Comparison of ENCODE assay signal across 23 mouse cellular contexts in genomic region chr13:111948395-111948794, GRCm38 (mm10).
DNase-seq lines count a peak whose midpoint lies in the region; ATAC-seq and TF ChIP-seq lines count a peak whose summit lies in the region.
"Had no signal": no experiment of that assay in that cellular context is flagged by ENCODE, and none has a peak within 500 bp of the region (broad histone marks: within the 10 kb centered on the region; RNA-seq: fewer than 3 reads in every experiment).

No protein-coding gene starts in this region.

- no peak overlapping the region for H3K27ac ChIP-seq in liver, embryonic 13.5 days
- H3K27ac ChIP-seq in MEL (ENCODE audit: control insufficient read depth, low read depth, low read length), result no peak overlapping the region
- H3K27ac ChIP-seq in intestine, embryonic 16.5 days (ENCODE audit: low read length), result no peak overlapping the region
- H3K27ac ChIP-seq in hindbrain, embryonic 10.5 days, result no peak overlapping the region
- H3K27ac ChIP-seq: embryonic facial prominence, embryonic 12.5 days had no signal

- TF ChIP-seq EP300 in MEL (IDR thresholded peaks at IDR 0.05; ENCODE audit: low read depth in 1 of 2, low read length in 2 of 2), result no peak

- DNase-seq in liver, embryonic 13.5 days, result no peak
- DNase-seq in liver, result no peak
- no peak for DNase-seq in MEL (ENCODE audit: low read depth, low spot score)
- DNase-seq in hindbrain, embryonic 10.5 days (ENCODE audit: low spot score), result no peak
- DNase-seq in left cerebral cortex, adult 8-10 months (ENCODE audit: low spot score in 2 of 2), result no peak
- DNase-seq: adrenal gland, adult 2 months; adrenal gland, postnatal 10 days; adrenal gland, postnatal 25 days; B cell, adult 2 months; cerebellum, adult 11 months; cerebellum, adult 18-20 months; cerebellum, adult 8-10 months; cerebellum, adult 9-11 months; cerebellum, postnatal 14 days; cerebellum, postnatal 36 days; embryo, embryonic 11 days had no signal

- no peak for TF ChIP-seq POLR2A in MEL (IDR thresholded peaks at IDR 0.05; ENCODE audit: control insufficient read depth in 1 of 2, insufficient read depth in 1 of 2, low read depth in 1 of 2, low read length in 2 of 2, poor library complexity in 1 of 2)

- H3K79me2 ChIP-seq in MEL (ENCODE audit: control insufficient read depth, insufficient read depth, low read length, poor library complexity), result no peaks in the 10 kb centered on the region

- TF ChIP-seq RAD21 in MEL (IDR thresholded peaks at IDR 0.05; ENCODE audit: low read depth, low read length), result no peak

- no peak overlapping the region for H3K4me2 ChIP-seq in liver, embryonic 13.5 days
- H3K4me2 ChIP-seq in intestine, embryonic 16.5 days (ENCODE audit: low read depth, low read length), result no peak overlapping the region
- H3K4me2 ChIP-seq: embryonic facial prominence, embryonic 12.5 days had no signal

- 60% methylated on average over 3 of the region's 3 CpGs for WGBS in liver, embryonic 13.5 days (ENCODE audit: insufficient replicate concordance)
- 63% methylated on average over 3 of the region's 3 CpGs for WGBS in intestine, embryonic 16.5 days
- WGBS in hindbrain, embryonic 10.5 days, result 87% methylated on average over 3 of the region's 3 CpGs

- no peak overlapping the region for H3K9ac ChIP-seq in liver, embryonic 13.5 days
- no peak overlapping the region for H3K9ac ChIP-seq in MEL (ENCODE audit: control insufficient read depth, low read depth, low read length, poor library complexity, severe bottlenecking)
- no peak overlapping the region for H3K9ac ChIP-seq in intestine, embryonic 16.5 days (ENCODE audit: low read depth, low read length)
- H3K9ac ChIP-seq: embryonic facial prominence, embryonic 12.5 days had no signal

- peak; percentile 22; the same call in 1 of the 2 replicates for ATAC-seq in liver, embryonic 13.5 days (ENCODE audit: low read depth)
- peak; percentile 63 for ATAC-seq in intestine, embryonic 16.5 days
- ATAC-seq: CD4-positive, CD25-positive, alpha-beta regulatory T cell, adult 4 months; forebrain, embryonic 14.5 days; forebrain, embryonic 16.5 days had no signal

- H3K9me3 ChIP-seq in liver, embryonic 13.5 days (replicated peaks), result no peaks in the 10 kb centered on the region
- H3K9me3 ChIP-seq in MEL (replicated peaks; ENCODE audit: insufficient read depth, low read length), result no peaks in the 10 kb centered on the region
- H3K9me3 ChIP-seq in intestine, embryonic 16.5 days (ENCODE audit: control insufficient read depth, low read length), result no peaks in the 10 kb centered on the region
- H3K9me3 ChIP-seq in hindbrain, embryonic 10.5 days, result no peaks in the 10 kb centered on the region
- H3K9me3 ChIP-seq: embryonic facial prominence, embryonic 12.5 days; G1E had no signal

- no peak for TF ChIP-seq CTCF in MEL (IDR thresholded peaks at IDR 0.05 in 2 of 3, conservative IDR thresholded peaks at IDR 0.05 in 1 of 3; ENCODE audit: control insufficient read depth in 1 of 3, insufficient read depth in 1 of 3, low read depth in 2 of 3, low read length in 3 of 3, poor library complexity in 1 of 3, severe bottlenecking in 1 of 3)

- no peaks in the 10 kb centered on the region for H3K36me3 ChIP-seq in liver, embryonic 13.5 days
- peaks cover 0 to 20% of the 10 kb centered on the region in 2 experiments; a peak in 2 of 4 replicates for H3K36me3 ChIP-seq in MEL (ENCODE audit: control insufficient read depth in 1 of 2, insufficient read depth in 2 of 2, low read length in 2 of 2)
- no peaks in the 10 kb centered on the region for H3K36me3 ChIP-seq in intestine, embryonic 16.5 days (ENCODE audit: control insufficient read depth, insufficient read depth, low read length)
- no peaks in the 10 kb centered on the region for H3K36me3 ChIP-seq in hindbrain, embryonic 10.5 days
- H3K36me3 ChIP-seq: embryonic facial prominence, embryonic 12.5 days; G1E had no signal

- no peak overlapping the region for H3K4me3 ChIP-seq in liver, embryonic 13.5 days (replicated peaks)
- H3K4me3 ChIP-seq in MEL (ENCODE audit: control insufficient read depth in 1 of 2, insufficient read depth in 1 of 2, low read depth in 2 of 2, low read length in 2 of 2), result no peak overlapping the region
- H3K4me3 ChIP-seq in intestine, embryonic 16.5 days (ENCODE audit: low read length), result no peak overlapping the region
- no peak overlapping the region for H3K4me3 ChIP-seq in hindbrain, embryonic 10.5 days
- H3K4me3 ChIP-seq: embryonic facial prominence, embryonic 12.5 days had no signal

- H3K4me1 ChIP-seq in liver, embryonic 13.5 days (replicated peaks), result peaks cover 33% of the 10 kb centered on the region
- peaks cover 16 to 22% of the 10 kb centered on the region in 2 experiments for H3K4me1 ChIP-seq in MEL (ENCODE audit: control insufficient read depth in 1 of 2, insufficient read depth in 2 of 2, low read length in 2 of 2)
- H3K4me1 ChIP-seq in intestine, embryonic 16.5 days (ENCODE audit: control insufficient read depth, insufficient read depth, low read length), result no peaks in the 10 kb centered on the region
- peaks cover 11% of the 10 kb centered on the region for H3K4me1 ChIP-seq in hindbrain, embryonic 10.5 days (replicated peaks)

- peaks cover 17% of the 10 kb centered on the region; the same call in 1 of the 2 replicates for H3K27me3 ChIP-seq in liver, embryonic 13.5 days
- H3K27me3 ChIP-seq in MEL (ENCODE audit: control insufficient read depth in 1 of 2, insufficient read depth in 2 of 2, low read length in 2 of 2), result no peaks in the 10 kb centered on the region
- H3K27me3 ChIP-seq in intestine, embryonic 16.5 days (replicated peaks; ENCODE audit: control insufficient read depth, insufficient read depth, low read length), result no peaks in the 10 kb centered on the region
- H3K27me3 ChIP-seq in hindbrain, embryonic 10.5 days (ENCODE audit: insufficient read depth, poor library complexity, severe bottlenecking), result no peaks in the 10 kb centered on the region
- H3K27me3 ChIP-seq: CH12.LX; embryonic facial prominence, embryonic 12.5 days had no signal

TF ChIP-seq in MEL, 35 proteins besides CTCF, POLR2A, EP300 and RAD21:
- TF ChIP-seq TAL1 (IDR thresholded peaks at IDR 0.05; ENCODE audit: low read length) (0 out of 2 replicates have a peak, but pooled peaks have one; percentile 8), RCOR1 (IDR thresholded peaks at IDR 0.05; ENCODE audit: low read depth, low read length) (no peak), TBP (IDR thresholded peaks at IDR 0.05; ENCODE audit: low read depth, low read length) (no peak)
TF ChIP-seq in MEL: peak in this region for 1.
